In genomic region chr17:88214746-88215145, GRCm38 (mm10) we compare ENCODE assay signal across 16 mouse cellular contexts.
DNase-seq lines count a peak whose midpoint lies in the region; ATAC-seq and TF ChIP-seq lines count a peak whose summit lies in the region.
"Had no signal": no experiment of that assay in that cellular context is flagged by ENCODE, and none has a peak within 500 bp of the region (broad histone marks: within the 10 kb centered on the region; RNA-seq: fewer than 3 reads in every experiment).

No protein-coding gene starts in this region.

- no peak for TF ChIP-seq CTCF in testis, adult 2 months (IDR thresholded peaks at IDR 0.05; ENCODE audit: control insufficient read depth, insufficient read depth, insufficient replicate concordance, low read depth, low read length)

- H3K4me3 ChIP-seq in embryonic facial prominence, embryonic 14.5 days (ENCODE audit: low read depth, low read length), result no peak overlapping the region
- no peak overlapping the region for H3K4me3 ChIP-seq in embryonic facial prominence, embryonic 10.5 days
- H3K4me3 ChIP-seq in testis, adult 2 months (ENCODE audit: control insufficient read depth, low read depth, low read length), result no peak overlapping the region
- H3K4me3 ChIP-seq: hindbrain, embryonic 15.5 days; limb, embryonic 12.5 days; lung, embryonic 15.5 days; midbrain, embryonic 15.5 days; neural tube, embryonic 13.5 days; stomach, embryonic 15.5 days had no signal

- peak; percentile 41 for DNase-seq in embryonic facial prominence, embryonic 14.5 days (ENCODE audit: low spot score)
- no peak for DNase-seq in embryonic facial prominence, embryonic 10.5 days (ENCODE audit: low spot score)
- no peak for DNase-seq in testis, postnatal 10 days (ENCODE audit: low spot score)
- peak; percentile 61 for DNase-seq in gastrocnemius, postnatal 25 days
- peak; percentile 30 for DNase-seq in testis, postnatal 14 days (ENCODE audit: low spot score)
- no peak for DNase-seq in thymus, postnatal 0 days (ENCODE audit: low spot score)
- no peak for DNase-seq in embryo, embryonic 9.5 days (ENCODE audit: extremely low spot score)
- DNase-seq: layer of hippocampus, adult 9-11 months; right cerebral cortex, postnatal 25 days had no signal

- no peaks in the 10 kb centered on the region for H3K9me3 ChIP-seq in embryonic facial prominence, embryonic 14.5 days (ENCODE audit: control insufficient read depth, low read length)
- no peaks in the 10 kb centered on the region for H3K9me3 ChIP-seq in embryonic facial prominence, embryonic 10.5 days
- H3K9me3 ChIP-seq: hindbrain, embryonic 15.5 days; limb, embryonic 12.5 days; lung, embryonic 15.5 days; midbrain, embryonic 15.5 days; neural tube, embryonic 13.5 days; stomach, embryonic 15.5 days had no signal

- H3K27ac ChIP-seq in embryonic facial prominence, embryonic 14.5 days (replicated peaks; ENCODE audit: low read depth, low read length), result no peak overlapping the region
- H3K27ac ChIP-seq in embryonic facial prominence, embryonic 10.5 days (replicated peaks), result no peak overlapping the region
- peak overlapping the region; percentile 58; the same call in 1 of the 2 replicates for H3K27ac ChIP-seq in testis, adult 2 months (ENCODE audit: control insufficient read depth, insufficient read depth, low read depth, low read length)
- H3K27ac ChIP-seq: hindbrain, embryonic 15.5 days; limb, embryonic 12.5 days; lung, embryonic 15.5 days; midbrain, embryonic 15.5 days; neural tube, embryonic 13.5 days; stomach, embryonic 15.5 days had no signal

- H3K27me3 ChIP-seq in embryonic facial prominence, embryonic 14.5 days (replicated peaks; ENCODE audit: control insufficient read depth, insufficient read depth, low read length), result no peaks in the 10 kb centered on the region
- H3K27me3 ChIP-seq in embryonic facial prominence, embryonic 10.5 days (replicated peaks; ENCODE audit: low read depth, poor library complexity, severe bottlenecking), result no peaks in the 10 kb centered on the region
- no peaks in the 10 kb centered on the region for H3K27me3 ChIP-seq in testis, adult 2 months (ENCODE audit: control insufficient read depth, insufficient read depth, low read length)
- H3K27me3 ChIP-seq: hindbrain, embryonic 15.5 days; limb, embryonic 12.5 days; lung, embryonic 15.5 days; midbrain, embryonic 15.5 days; neural tube, embryonic 13.5 days; stomach, embryonic 15.5 days had no signal

- no peaks in the 10 kb centered on the region for H3K36me3 ChIP-seq in embryonic facial prominence, embryonic 14.5 days (ENCODE audit: control insufficient read depth, insufficient read depth, low read length)
- H3K36me3 ChIP-seq in embryonic facial prominence, embryonic 10.5 days (replicated peaks), result no peaks in the 10 kb centered on the region
- H3K36me3 ChIP-seq in testis, adult 2 months (ENCODE audit: control insufficient read depth, insufficient read depth, low read length), result no peaks in the 10 kb centered on the region
- H3K36me3 ChIP-seq: hindbrain, embryonic 15.5 days; limb, embryonic 12.5 days; lung, embryonic 15.5 days; midbrain, embryonic 15.5 days; neural tube, embryonic 13.5 days; stomach, embryonic 15.5 days had no signal

- H3K4me1 ChIP-seq in embryonic facial prominence, embryonic 14.5 days (ENCODE audit: control insufficient read depth, insufficient read depth, low read length), result no peaks in the 10 kb centered on the region
- no peaks in the 10 kb centered on the region for H3K4me1 ChIP-seq in embryonic facial prominence, embryonic 10.5 days
- peaks cover 4% of the 10 kb centered on the region for H3K4me1 ChIP-seq in testis, adult 2 months (ENCODE audit: control insufficient read depth, insufficient read depth, low read length)
- H3K4me1 ChIP-seq: hindbrain, embryonic 15.5 days; limb, embryonic 12.5 days; lung, embryonic 15.5 days; midbrain, embryonic 15.5 days; neural tube, embryonic 13.5 days; stomach, embryonic 15.5 days had no signal

- ATAC-seq in embryonic facial prominence, embryonic 14.5 days (ENCODE audit: low read depth), result no peak
- ATAC-seq: midbrain, embryonic 15.5 days had no signal

- WGBS in embryonic facial prominence, embryonic 14.5 days, result 71% methylated on average over 9 of the region's 9 CpGs
- 88% methylated on average over 9 of the region's 9 CpGs for WGBS in embryonic facial prominence, embryonic 10.5 days

- H3K4me2 ChIP-seq in embryonic facial prominence, embryonic 14.5 days (ENCODE audit: low read depth, low read length), result no peak overlapping the region
- H3K4me2 ChIP-seq: hindbrain, embryonic 15.5 days; limb, embryonic 12.5 days; lung, embryonic 15.5 days; midbrain, embryonic 15.5 days; neural tube, embryonic 13.5 days; stomach, embryonic 15.5 days had no signal

- no peak overlapping the region for H3K9ac ChIP-seq in embryonic facial prominence, embryonic 14.5 days (ENCODE audit: low read depth, low read length)
- H3K9ac ChIP-seq: hindbrain, embryonic 15.5 days; limb, embryonic 12.5 days; lung, embryonic 15.5 days; midbrain, embryonic 15.5 days; neural tube, embryonic 13.5 days; stomach, embryonic 15.5 days had no signal

- TF ChIP-seq POLR2A in testis, adult 2 months (IDR thresholded peaks at IDR 0.05; ENCODE audit: control insufficient read depth, low read depth, low read length), result no peak

Comparison
In these comparisons a context has a peak if more than half of its experiments do, and no peak if none do; other contexts are left out.
1. DNase-seq: peak in embryonic facial prominence, embryonic 14.5 days (single experiment), gastrocnemius, postnatal 25 days (single experiment) and testis, postnatal 14 days (single experiment); none in embryonic facial prominence, embryonic 10.5 days (single experiment), testis, postnatal 10 days (single experiment), thymus, postnatal 0 days (single experiment) and embryo, embryonic 9.5 days (single experiment).